Mouse (Mus musculus) MEL (cell line): Measurements from ENCODE around the gene 6030458C11Rik. TPM values are rescaled to one million over a fixed set of nuclear protein-coding genes. Genes with fewer than 3 reads are reported as not detected.
A peak's percentile ranks its signal among the peaks of the same experiment; 100 is the strongest.

Source experiments
- DNase-seq: peaks from one replicate; pipeline ENCODE4 v3.0.0; 2011; ENCODE audit warnings: low read depth, low spot score
- H3K27ac ChIP-seq: 2 replicates; pipeline ENCODE4 v1.5.1; 2012; ENCODE audit warnings: low read depth, mild to moderate bottlenecking, control low read depth, low read length, moderate library complexity; ENCODE audit not compliant: control insufficient read depth
- H3K27me3 ChIP-seq, 2 experiments: fragments of 150-350 bp in 1 of 2; sonication (generic) in 1 of 2; 2 replicates each; pipeline ENCODE4 v1.6.1; 2012; ENCODE audit warnings: low read length in 2 of 2, mild to moderate bottlenecking in 2 of 2, improper control_type of control experiment in 1 of 2, moderate library complexity in 1 of 2; ENCODE audit not compliant: insufficient read depth in 2 of 2, control insufficient read depth in 1 of 2
- H3K36me3 ChIP-seq, 2 experiments: 2 replicates each; pipeline ENCODE4 v1.6.1; 2012 to 2014; ENCODE audit warnings: low read length in 2 of 2, improper control_type of control experiment in 1 of 2, inconsistent platforms in 1 of 2, mild to moderate bottlenecking in 1 of 2; ENCODE audit not compliant: insufficient read depth in 2 of 2, control insufficient read depth in 1 of 2
- H3K4me1 ChIP-seq, 2 experiments: fragments of 150-350 bp in 1 of 2; sonication (generic) in 1 of 2; 2 replicates each; pipeline ENCODE4 v1.6.1; 2012; ENCODE audit warnings: low read length in 2 of 2, improper control_type of control experiment in 1 of 2, mild to moderate bottlenecking in 1 of 2; ENCODE audit not compliant: insufficient read depth in 2 of 2, control insufficient read depth in 1 of 2
- H3K4me3 ChIP-seq, 2 experiments: fragments of 150-350 bp in 1 of 2; sonication (generic) in 1 of 2; 2 replicates each; pipeline ENCODE4 v1.5.1; 2012; ENCODE audit warnings: low read depth in 2 of 2, low read length in 2 of 2, mild to moderate bottlenecking in 2 of 2, moderate library complexity in 2 of 2, control low read depth in 1 of 2, improper control_type of control experiment in 1 of 2; ENCODE audit not compliant: control insufficient read depth in 1 of 2, insufficient read depth in 1 of 2
- H3K79me2 ChIP-seq: 2 replicates; pipeline ENCODE4 v1.6.1; 2012; ENCODE audit warnings: mild to moderate bottlenecking, low read length, moderate library complexity; ENCODE audit not compliant: control insufficient read depth, poor library complexity, insufficient read depth
- H3K9ac ChIP-seq: 2 replicates; pipeline ENCODE4 v1.6.1; 2012; ENCODE audit warnings: low read depth, mild to moderate bottlenecking, control low read depth, low read length, moderate library complexity; ENCODE audit not compliant: control insufficient read depth, poor library complexity, severe bottlenecking
- H3K9me3 ChIP-seq: fragments of 150-350 bp; sonication (generic); replicated peaks from 2 replicates; pipeline ENCODE4 v1.6.1; 2012; ENCODE audit warnings: mild to moderate bottlenecking, low read length, improper control_type of control experiment, moderate library complexity; ENCODE audit not compliant: insufficient read depth
- BHLHE40 ChIP-seq: IDR thresholded peaks from 2 replicates; pipeline ENCODE4 v1.6.1; 2012; ENCODE audit warnings: low read depth, mild to moderate bottlenecking, inconsistent platforms, low read length, improper control_type of control experiment, borderline replicate concordance
- CHD2 ChIP-seq: IDR thresholded peaks from 2 replicates; pipeline ENCODE4 v1.6.1; 2011; ENCODE audit warnings: low read length, improper control_type of control experiment
- CTCF ChIP-seq, 3 experiments: IDR thresholded peaks in 2 of 3; conservative IDR thresholded peaks in 1 of 3; 2 replicates each; pipeline ENCODE4 v1.5.1; 2011 to 2012; ENCODE audit warnings: low read length in 3 of 3, low read depth in 2 of 3, mild to moderate bottlenecking in 2 of 3, improper control_type of control experiment in 1 of 3, inconsistent platforms in 1 of 3, mixed read lengths in 1 of 3, moderate library complexity in 1 of 3; ENCODE audit not compliant: control insufficient read depth in 1 of 3, insufficient read depth in 1 of 3, poor library complexity in 1 of 3, severe bottlenecking in 1 of 3
- E2F4 ChIP-seq: IDR thresholded peaks from 2 replicates; pipeline ENCODE4 v1.6.1; 2011; ENCODE audit warnings: low read depth, low read length, improper control_type of control experiment, borderline replicate concordance
- JUND ChIP-seq: IDR thresholded peaks from 2 replicates; pipeline ENCODE4 v1.6.1; 2011; ENCODE audit warnings: low read depth, mild to moderate bottlenecking, improper control_type of control experiment, low read length
- KAT2A ChIP-seq: conservative IDR thresholded peaks from 2 replicates; pipeline ENCODE4 v1.6.1; 2012; ENCODE audit warnings: low read depth, low read length, improper control_type of control experiment, inconsistent platforms
- MAX ChIP-seq: IDR thresholded peaks from 2 replicates; pipeline ENCODE4 v1.6.1; 2011; ENCODE audit warnings: low read length, improper control_type of control experiment
- MXI1 ChIP-seq: IDR thresholded peaks from 2 replicates; pipeline ENCODE4 v1.6.1; 2011; ENCODE audit warnings: mild to moderate bottlenecking, low read depth, low read length, improper control_type of control experiment
- MYB ChIP-seq: IDR thresholded peaks from 2 replicates; pipeline ENCODE4 v1.6.1; 2011; ENCODE audit warnings: mild to moderate bottlenecking, low read depth, low read length, improper control_type of control experiment
- NELFE ChIP-seq: IDR thresholded peaks from 2 replicates; pipeline ENCODE4 v1.6.1; 2011; ENCODE audit warnings: low read depth, low read length, improper control_type of control experiment
- POLR2AphosphoS5 ChIP-seq: IDR thresholded peaks from 2 replicates; pipeline ENCODE4 v1.6.1; 2012; ENCODE audit warnings: low read depth, borderline replicate concordance, mild to moderate bottlenecking, inconsistent platforms, low read length, moderate library complexity, mixed read lengths
- RAD21 ChIP-seq: IDR thresholded peaks from 2 replicates; pipeline ENCODE4 v1.6.1; 2011; ENCODE audit warnings: mild to moderate bottlenecking, low read depth, low read length, improper control_type of control experiment
- RCOR1 ChIP-seq: IDR thresholded peaks from 2 replicates; pipeline ENCODE4 v1.6.1; 2012; ENCODE audit warnings: low read depth, mild to moderate bottlenecking, inconsistent platforms, low read length, improper control_type of control experiment
- SMC3 ChIP-seq: IDR thresholded peaks from 2 replicates; pipeline ENCODE4 v1.6.1; 2011; ENCODE audit warnings: low read depth, low read length, improper control_type of control experiment
- TAL1 ChIP-seq: IDR thresholded peaks from 2 replicates; pipeline ENCODE4 v1.6.1; 2012; ENCODE audit warnings: mild to moderate bottlenecking, inconsistent platforms, low read length, moderate library complexity, mixed read lengths
- TCF12 ChIP-seq: IDR thresholded peaks from 2 replicates; pipeline ENCODE4 v1.6.1; 2014; ENCODE audit warnings: low read depth, mild to moderate bottlenecking, inconsistent platforms, low read length, improper control_type of control experiment, moderate library complexity
- UBTF ChIP-seq: IDR thresholded peaks from 2 replicates; pipeline ENCODE4 v1.6.1; 2012; ENCODE audit warnings: low read depth, mild to moderate bottlenecking, inconsistent platforms, low read length, improper control_type of control experiment, moderate library complexity, borderline replicate concordance; ENCODE audit not compliant: insufficient read depth
- USF2 ChIP-seq, 2 experiments: IDR thresholded peaks; 2 replicates each; pipeline ENCODE4 v1.6.1; 2011 to 2012; ENCODE audit warnings: improper control_type of control experiment in 2 of 2, low read length in 2 of 2, borderline replicate concordance in 1 of 2, inconsistent platforms in 1 of 2, low read depth in 1 of 2, mild to moderate bottlenecking in 1 of 2; ENCODE audit not compliant: insufficient read depth in 1 of 2
- ZC3H11A ChIP-seq: IDR thresholded peaks from 2 replicates; pipeline ENCODE4 v1.6.1; 2012; ENCODE audit warnings: low read depth, mild to moderate bottlenecking, inconsistent platforms, low read length, improper control_type of control experiment
- ZKSCAN1 ChIP-seq: IDR thresholded peaks from 2 replicates; pipeline ENCODE4 v1.6.1; 2012; ENCODE audit warnings: low read depth, mild to moderate bottlenecking, inconsistent platforms, low read length, improper control_type of control experiment, moderate library complexity
- ZMIZ1 ChIP-seq: IDR thresholded peaks from 2 replicates; pipeline ENCODE4 v1.6.1; 2012; ENCODE audit warnings: low read depth, mild to moderate bottlenecking, inconsistent platforms, low read length, improper control_type of control experiment, moderate library complexity
- polyA plus RNA-seq, 2 experiments: library from polyadenylated mRNA; stranded (reverse) in 1 of 2; unstranded in 1 of 2; fragments of >175 nt in 1 of 2; fragments of >200 nt in 1 of 2; gene quantifications; 2 replicates each; pipeline versions ENCODE4 v1.2.1 to v1.2.4; 2012; ENCODE audit warnings: low replicate concordance in 2 of 2, low read depth in 1 of 2; ENCODE audit not compliant: insufficient read length in 2 of 2, insufficient read depth in 1 of 2, missing spikeins in 1 of 2
- total RNA-seq: library from RNA; depleted of rRNA; stranded (reverse); fragments of 300-350 nt; gene quantifications from 2 replicates; pipeline ENCODE4 v1.2.3, GENCODE M21; 2012

The 6030458C11Rik gene
- total and polyA plus RNA-seq, 3 experiments, result 21.9 to 25.7 TPM; not detected in 1

DNA sequence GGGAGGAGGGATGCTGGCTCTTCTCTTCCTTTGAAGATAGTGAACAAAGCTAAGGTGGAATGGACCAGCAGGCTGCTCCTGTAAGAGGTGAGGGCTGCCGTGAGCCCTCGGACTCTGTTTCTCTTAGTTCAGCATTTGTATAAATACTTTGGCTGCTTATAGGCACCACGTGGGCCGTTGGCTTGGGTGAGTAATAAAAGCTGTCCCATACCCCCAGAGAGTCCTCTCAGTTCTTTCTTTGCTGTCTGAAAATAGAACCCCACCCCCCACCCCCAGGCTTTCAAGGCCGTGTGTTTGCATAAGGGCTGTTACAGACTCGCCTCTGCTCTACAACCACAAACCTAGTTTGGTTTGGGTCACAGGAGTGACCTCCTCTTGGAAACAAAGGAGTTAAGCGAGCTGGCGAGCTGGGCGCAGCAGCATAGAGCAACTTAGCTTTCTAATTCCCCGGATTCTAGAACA, 35.0 kb downstream of the 6030458C11Rik start:
- H3K9ac ChIP-seq, result no peak overlapping the region
- H3K4me1 ChIP-seq, result no peaks in the 10 kb centered on the region
- no peak overlapping the region for H3K27ac ChIP-seq
- no peaks in the 10 kb centered on the region for H3K36me3 ChIP-seq
- TF ChIP-seq ZMIZ1, result no peak
- TF ChIP-seq JUND, result no peak
- TF ChIP-seq MAX, result no peak
- no peak for TF ChIP-seq UBTF
- TF ChIP-seq CHD2, result no peak
- no peak for DNase-seq
- no peaks in the 10 kb centered on the region for H3K79me2 ChIP-seq
- no peaks in the 10 kb centered on the region for H3K9me3 ChIP-seq
- peaks cover 1 to 7% of the 10 kb centered on the region in 2 experiments; a peak in 3 of 4 replicates for H3K27me3 ChIP-seq
- H3K4me3 ChIP-seq, result no peak overlapping the region

DNA sequence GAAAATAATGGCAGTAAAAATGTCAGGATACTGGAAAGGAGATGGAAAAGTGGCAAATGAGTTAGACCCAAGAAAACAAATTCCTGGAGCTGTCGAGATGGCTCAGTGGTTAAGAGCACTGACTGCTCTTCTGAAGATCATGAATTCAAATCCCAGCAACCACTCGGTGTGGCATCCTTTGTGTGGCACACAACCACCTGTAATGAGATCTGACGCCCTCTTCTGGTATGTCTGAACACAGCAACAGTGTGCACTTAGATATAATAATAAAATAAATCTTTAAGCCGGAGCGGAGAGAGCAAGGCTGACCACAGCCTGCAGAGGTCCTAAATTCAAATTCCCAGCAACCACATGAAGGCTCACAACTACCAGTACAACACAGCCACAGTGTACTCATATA, 35.9 kb downstream of the 6030458C11Rik start:
- H3K36me3 ChIP-seq, result no peaks in the 10 kb centered on the region
- H3K4me1 ChIP-seq, result no peaks in the 10 kb centered on the region
- H3K79me2 ChIP-seq, result no peaks in the 10 kb centered on the region
- no peak overlapping the region for H3K9ac ChIP-seq
- H3K27ac ChIP-seq, result no peak overlapping the region
- no peaks in the 10 kb centered on the region for H3K9me3 ChIP-seq
- H3K27me3 ChIP-seq, result peaks cover 3 to 9% of the 10 kb centered on the region in 2 experiments; a peak in 3 of 4 replicates
- no peak overlapping the region for H3K4me3 ChIP-seq
- no peak for DNase-seq
- TF ChIP-seq USF2 (IDR thresholded peaks at IDR 0.05; ENCODE audit: borderline replicate concordance in 1 of 2, insufficient read depth in 1 of 2, low read depth in 1 of 2, low read length in 2 of 2) (no peak), KAT2A (no peak), NELFE (no peak), TAL1 (no peak), MYB (no peak), ZMIZ1 (no peak), ZKSCAN1 (no peak), JUND (no peak), ZC3H11A (no peak), POLR2AphosphoS5 (no peak), MXI1 (no peak), RAD21 (peak; percentile 23), BHLHE40 (no peak), MAX (no peak), CTCF (IDR thresholded peaks at IDR 0.05 in 2 of 3, conservative IDR thresholded peaks at IDR 0.05 in 1 of 3; ENCODE audit: control insufficient read depth in 1 of 3, insufficient read depth in 1 of 3, low read depth in 2 of 3, low read length in 3 of 3, poor library complexity in 1 of 3, severe bottlenecking in 1 of 3) (peak; percentile 8 to 37 (median 24); a peak in 3 of 6 replicates), SMC3 (peak; percentile 46), RCOR1 (no peak), UBTF (no peak), TCF12 (no peak), E2F4 (no peak)
